Mouse (Mus musculus) heart, embryonic 13.5 days (tissue): ENCODE measurements around the gene Nsun4. TPM values are rescaled to one million over a fixed set of nuclear protein-coding genes. Genes with fewer than 3 reads are reported as not detected.

Source experiments
- ATAC-seq: fragments of 200-750 bp; cut with Nextera tagmentation; 2 replicates; pipeline ENCODE4 v1.8.0; 2017; ENCODE audit warnings: moderate TSS enrichment; ENCODE audit not compliant: insufficient number of reproducible peaks, low FRiP score, low TSS enrichment; ENCODE audit errors: extremely low read depth
- H3K27ac ChIP-seq: fragments of 300-500 bp; sonication (generic); replicated peaks from 2 replicates; pipeline ENCODE4 v1.5.1; 2015; ENCODE audit warnings: moderate library complexity, mild to moderate bottlenecking, inconsistent platforms
- H3K27me3 ChIP-seq: fragments of 300-500 bp; sonication (generic); replicated peaks from 2 replicates; pipeline ENCODE4 v1.6.1; 2015; ENCODE audit warnings: mild to moderate bottlenecking, inconsistent platforms
- H3K36me3 ChIP-seq: fragments of 300-500 bp; sonication (generic); 2 replicates; pipeline ENCODE4 v1.6.1; 2015; ENCODE audit warnings: mild to moderate bottlenecking, inconsistent platforms
- H3K4me1 ChIP-seq: fragments of 300-500 bp; sonication (generic); 2 replicates; pipeline ENCODE4 v1.6.1; 2015; ENCODE audit warnings: inconsistent platforms
- H3K4me2 ChIP-seq: fragments of 300-500 bp; sonication (generic); 2 replicates; pipeline ENCODE4 v1.6.1; 2015; ENCODE audit warnings: inconsistent platforms, mild to moderate bottlenecking, moderate library complexity
- H3K4me3 ChIP-seq: fragments of 300-500 bp; sonication (generic); 2 replicates; pipeline ENCODE4 v1.5.1; 2015; ENCODE audit warnings: moderate library complexity, mild to moderate bottlenecking, inconsistent platforms
- H3K9ac ChIP-seq: fragments of 300-500 bp; sonication (generic); 2 replicates; pipeline ENCODE4 v1.6.1; 2015; ENCODE audit warnings: inconsistent platforms, mild to moderate bottlenecking, moderate library complexity
- H3K9me3 ChIP-seq: fragments of 300-500 bp; sonication (generic); 2 replicates; pipeline ENCODE4 v1.6.1; 2016; ENCODE audit warnings: inconsistent platforms
- WGBS: fragments of 180-500 bp; shearing (Covaris S2); methylation state at CpG from one replicate; pipeline ENCODE4 v1.1.7; 2015; ENCODE audit warnings: mixed read lengths; 5-methylcytosine and 5-hydroxymethylcytosine counted together
- polyA plus RNA-seq: library from polyadenylated mRNA; unstranded; fragments of >200 nt; fragmentation: Nextera tagmentation; extraction: Ambion mirVana; gene quantifications from 2 replicates; pipeline ENCODE4 v1.2.1, GENCODE M21; 2015

Gene Nsun4
- 24.9 and 25.3 TPM in 2 replicates for polyA plus RNA-seq

GRCm38 (mm10) chr4:116053399-116053961, at the start of gene Nsun4:
Nsun4 (minus strand) TSS chr4:116053876.
- 0% methylated on average over 35 of the region's 35 CpGs for WGBS
- Histone ChIP-seq H3K4me1 (peaks cover 24% of the 10 kb centered on the region), H3K9me3 (no peaks in the 10 kb centered on the region), H3K4me2 (peak within 1 kb of the TSS; percentile 96), H3K9ac (peak within 1 kb of the TSS; percentile 86), H3K27ac (peak within 1 kb of the TSS; percentile 95), H3K36me3 (peaks cover 6% of the 10 kb centered on the region), H3K4me3 (peak within 1 kb of the TSS; percentile 72), H3K27me3 (no peaks in the 10 kb centered on the region)
- peak; percentile 89 for ATAC-seq

- no peak for ATAC-seq
- H3K9ac ChIP-seq = no peak overlapping the region
Observed at GRCm38 (mm10) chr4:116100959-116101358, 47.3 kb upstream of the Nsun4 start.

GRCm38 (mm10) chr4:116097211-116097610, 43.5 kb upstream of the Nsun4 start:
- 78% methylated on average over 8 of the region's 8 CpGs for WGBS
- ATAC-seq = no peak

More at GRCm38 (mm10) chr4:116100959-116101358, 47.3 kb upstream of the Nsun4 start:
- 63% methylated on average over 7 of the region's 7 CpGs for WGBS
- Histone ChIP-seq H3K27ac (no peak overlapping the region), H3K4me1 (no peaks in the 10 kb centered on the region), H3K27me3 (no peaks in the 10 kb centered on the region), H3K36me3 (peaks cover 97% of the 10 kb centered on the region), H3K4me3 (no peak overlapping the region), H3K4me2 (no peak overlapping the region), H3K9me3 (no peaks in the 10 kb centered on the region)

GRCm38 (mm10) chr4:116096291-116096690, 42.6 kb upstream of the Nsun4 start:
- WGBS = 87% methylated on average over 10 of the region's 10 CpGs
- Histone ChIP-seq H3K4me2 (no peak overlapping the region), H3K4me3 (no peak overlapping the region), H3K4me1 (no peaks in the 10 kb centered on the region), H3K36me3 (peaks cover 100% of the 10 kb centered on the region), H3K27me3 (no peaks in the 10 kb centered on the region), H3K9me3 (no peaks in the 10 kb centered on the region), H3K27ac (no peak overlapping the region), H3K9ac (no peak overlapping the region)
- no peak for ATAC-seq

More at GRCm38 (mm10) chr4:116097211-116097610, 43.5 kb upstream of the Nsun4 start:
- no peak overlapping the region for H3K27ac ChIP-seq
- H3K4me1 ChIP-seq = no peaks in the 10 kb centered on the region
- H3K4me3 ChIP-seq = no peak overlapping the region
- H3K9ac ChIP-seq = no peak overlapping the region
- H3K9me3 ChIP-seq = no peaks in the 10 kb centered on the region
- H3K27me3 ChIP-seq = no peaks in the 10 kb centered on the region
- no peak overlapping the region for H3K4me2 ChIP-seq
- peaks cover 99% of the 10 kb centered on the region for H3K36me3 ChIP-seq

- WGBS = 86% methylated on average over 23 of the region's 23 CpGs
- H3K9ac ChIP-seq = no peak overlapping the region
- ATAC-seq = no peak
- H3K36me3 ChIP-seq = peaks cover 100% of the 10 kb centered on the region
- H3K4me2 ChIP-seq = no peak overlapping the region
- no peaks in the 10 kb centered on the region for H3K9me3 ChIP-seq
- no peaks in the 10 kb centered on the region for H3K27me3 ChIP-seq
- H3K4me3 ChIP-seq = no peak overlapping the region
- no peaks in the 10 kb centered on the region for H3K4me1 ChIP-seq
- no peak overlapping the region for H3K27ac ChIP-seq
Observed at GRCm38 (mm10) chr4:116088510-116089249, 35.0 kb upstream of the Nsun4 start.

- H3K9ac ChIP-seq = peak overlapping the region; percentile 99
- H3K9me3 ChIP-seq = no peaks in the 10 kb centered on the region
- peaks cover 36% of the 10 kb centered on the region for H3K36me3 ChIP-seq
- no peak for ATAC-seq
- peaks cover 34% of the 10 kb centered on the region for H3K4me1 ChIP-seq
- H3K27me3 ChIP-seq = no peaks in the 10 kb centered on the region
- H3K4me2 ChIP-seq = peak overlapping the region; percentile 78
- H3K4me3 ChIP-seq = peak overlapping the region; percentile 93
- 35% methylated on average over 3 of the region's 3 CpGs for WGBS
- peak overlapping the region; percentile 98 for H3K27ac ChIP-seq
Observed at GRCm38 (mm10) chr4:116077240-116078095, 23.8 kb upstream of the Nsun4 start.

GRCm38 (mm10) chr4:116076369-116077231, 22.9 kb upstream of the Nsun4 start:
- WGBS = 1% methylated on average over 37 of the region's 37 CpGs
- peak overlapping the region; percentile 98 for H3K27ac ChIP-seq
- peak overlapping the region; percentile 93 for H3K4me3 ChIP-seq
- peak overlapping the region; percentile 99 for H3K9ac ChIP-seq
- no peaks in the 10 kb centered on the region for H3K27me3 ChIP-seq
- H3K4me1 ChIP-seq = peaks cover 40% of the 10 kb centered on the region
- peaks cover 28% of the 10 kb centered on the region for H3K36me3 ChIP-seq
- ATAC-seq = no peak
- peak overlapping the region; percentile 78 for H3K4me2 ChIP-seq
- H3K9me3 ChIP-seq = no peaks in the 10 kb centered on the region

- peak; percentile 47 for ATAC-seq
- peak overlapping the region; percentile 93 for H3K4me3 ChIP-seq
- peak overlapping the region; percentile 98 for H3K27ac ChIP-seq
- H3K4me1 ChIP-seq = peaks cover 47% of the 10 kb centered on the region
- no peaks in the 10 kb centered on the region for H3K9me3 ChIP-seq
- peak overlapping the region; percentile 99 for H3K9ac ChIP-seq
- no peaks in the 10 kb centered on the region for H3K27me3 ChIP-seq
- H3K36me3 ChIP-seq = peaks cover 24% of the 10 kb centered on the region
- under 1% methylated on average over 72 of the region's 77 CpGs for WGBS
- peak overlapping the region; percentile 78 for H3K4me2 ChIP-seq
Observed at GRCm38 (mm10) chr4:116075631-116076368, 22.1 kb upstream of the Nsun4 start.

- under 1% methylated on average over 55 of the region's 55 CpGs for WGBS
Observed at GRCm38 (mm10) chr4:116074861-116075620, 21.4 kb upstream of the Nsun4 start, which contains the start of the genes Uqcrh and Lrrc41. Uqcrh (minus strand) TSS chr4:116075071. Lrrc41 (plus strand) TSS chr4:116075269.

More at GRCm38 (mm10) chr4:116074861-116075620, 21.4 kb upstream of the Nsun4 start, which contains the start of the genes Uqcrh and Lrrc41:
- peak within 1 kb of the TSS; percentile 98 for H3K27ac ChIP-seq
- peaks cover 23% of the 10 kb centered on the region for H3K36me3 ChIP-seq
- H3K4me2 ChIP-seq = peak within 1 kb of the TSS; percentile 78
- peak within 1 kb of the TSS; percentile 99 for H3K9ac ChIP-seq
- H3K4me1 ChIP-seq = peaks cover 51% of the 10 kb centered on the region
- ATAC-seq = peak; percentile 85
- H3K4me3 ChIP-seq = peak within 1 kb of the TSS; percentile 93
- H3K27me3 ChIP-seq = no peaks in the 10 kb centered on the region
- no peaks in the 10 kb centered on the region for H3K9me3 ChIP-seq
